Mouse (Mus musculus) ES-E14 (cell line): Measurements from ENCODE around the gene Aldh1b1. TPM values are rescaled to one million over a fixed set of nuclear protein-coding genes. Genes with fewer than 3 reads are reported as not detected.

Experiments used
- DNase-seq: peaks from one replicate; pipeline ENCODE4 v3.0.0-alpha.2; 2013; ENCODE audit warnings: low read depth, low spot score
- H3K27ac ChIP-seq: 2 replicates; pipeline ENCODE4 v1.5.1; 2012; ENCODE audit warnings: low read depth, mild to moderate bottlenecking, low read length, moderate library complexity, mixed read lengths; ENCODE audit not compliant: poor library complexity, insufficient read depth, severe bottlenecking
- H3K36me3 ChIP-seq: 2 replicates; pipeline ENCODE4 v1.6.1; 2012; ENCODE audit warnings: mild to moderate bottlenecking, low read length, moderate library complexity, mixed read lengths; ENCODE audit not compliant: control insufficient read depth, poor library complexity, insufficient read depth, severe bottlenecking
- H3K4me1 ChIP-seq, 2 experiments: fragments of 150-350 bp in 1 of 2; sonication (generic) in 1 of 2; 2 replicates each; pipeline ENCODE4 v1.6.1; 2012; ENCODE audit warnings: low read length in 2 of 2, mild to moderate bottlenecking in 1 of 2, mixed read lengths in 1 of 2; ENCODE audit not compliant: control insufficient read depth in 2 of 2, insufficient read depth in 2 of 2, poor library complexity in 1 of 2
- H3K4me3 ChIP-seq, 2 experiments: fragments of 150-350 bp in 1 of 2; sonication (generic) in 1 of 2; 2 replicates each; pipeline ENCODE4 v1.5.1; 2012; ENCODE audit warnings: low read length in 2 of 2, low read depth in 1 of 2, mild to moderate bottlenecking in 1 of 2, mixed read lengths in 1 of 2; ENCODE audit not compliant: insufficient read depth in 1 of 2, poor library complexity in 1 of 2, severe bottlenecking in 1 of 2
- H3K9ac ChIP-seq: 2 replicates; pipeline ENCODE4 v1.6.1; 2012; ENCODE audit warnings: low read depth, mild to moderate bottlenecking, low read length, mixed read lengths; ENCODE audit not compliant: poor library complexity, insufficient read depth, severe bottlenecking
- H3K9me3 ChIP-seq: fragments of 150-350 bp; sonication (generic); 2 replicates; pipeline ENCODE4 v1.6.1; 2012; ENCODE audit warnings: low read depth, mild to moderate bottlenecking, low read length; ENCODE audit not compliant: control insufficient read depth, insufficient read depth
- CHD2 ChIP-seq: IDR thresholded peaks from 2 replicates; pipeline ENCODE4 v1.6.1; 2014; ENCODE audit warnings: mild to moderate bottlenecking, low read depth, low read length, inconsistent platforms
- HCFC1 ChIP-seq: IDR thresholded peaks from 2 replicates; pipeline ENCODE4 v1.6.1; 2012; ENCODE audit warnings: low read length, inconsistent platforms, borderline replicate concordance; ENCODE audit not compliant: insufficient read depth
- MAFK ChIP-seq: IDR thresholded peaks from 2 replicates; pipeline ENCODE4 v1.6.1; 2014; ENCODE audit warnings: mild to moderate bottlenecking, low read depth, low read length, inconsistent platforms; ENCODE audit not compliant: insufficient read depth
- ZC3H11A ChIP-seq: IDR thresholded peaks from 2 replicates; pipeline ENCODE4 v1.6.1; 2012; ENCODE audit warnings: low read depth, mild to moderate bottlenecking, inconsistent platforms, low read length, borderline replicate concordance
- ZNF384 ChIP-seq: IDR thresholded peaks from 2 replicates; pipeline ENCODE4 v1.6.1; 2012; ENCODE audit warnings: low read depth, low read length, inconsistent platforms
- in situ Hi-C, 2 experiments: fragments of 600-800 bp; cut with MboI; formaldehyde crosslinking; loops; one replicate each; pipeline ENCODE4 v1.15.1; 2025; ENCODE audit warnings: low sequenced_read_pairs in 2 of 2, inconsistent platforms in 1 of 2; ENCODE audit not compliant: unreplicated experiment in 2 of 2
- total RNA-seq: library from RNA; depleted of rRNA; stranded (reverse); fragments of 300-350 nt; gene quantifications from 2 replicates; pipeline ENCODE4 v1.2.3, GENCODE M21; 2012

Aldh1b1 gene
- total RNA-seq, 1 experiment, result 3.6 TPM

DNA sequence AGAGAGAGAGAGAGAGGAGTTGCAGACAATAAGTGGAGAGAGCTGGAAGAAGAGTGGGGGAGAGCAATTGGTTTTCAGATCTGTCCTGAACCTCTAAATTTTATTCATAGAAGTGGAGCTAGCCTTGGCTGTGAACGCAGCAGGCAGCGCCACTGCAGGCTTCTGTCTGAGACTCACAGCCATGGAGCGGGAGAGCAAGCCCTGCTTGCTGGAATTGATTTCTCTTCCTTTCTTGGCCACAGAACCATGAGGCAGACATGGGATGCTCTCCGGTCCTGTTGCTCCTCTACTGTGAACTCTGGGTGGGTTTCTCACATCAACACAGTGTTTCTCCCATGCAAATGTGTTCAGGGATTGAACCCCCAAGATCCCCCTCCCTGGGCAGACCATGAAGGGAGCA lies 44.7 kb upstream of the Aldh1b1 start:
- Histone ChIP-seq H3K36me3 (no peaks in the 10 kb centered on the region), H3K4me1 (peaks cover 0 to 16% of the 10 kb centered on the region in 2 experiments; a peak in 2 of 4 replicates), H3K27ac (no peak overlapping the region), H3K9ac (no peak overlapping the region), H3K9me3 (no peaks in the 10 kb centered on the region), H3K4me3 (no peak overlapping the region)
- TF ChIP-seq MAFK, result no peak
- no peak for TF ChIP-seq CHD2
- no peak for TF ChIP-seq ZNF384
- TF ChIP-seq HCFC1, result no peak
- TF ChIP-seq ZC3H11A, result no peak
- no peak for DNase-seq
- in situ Hi-C loops, result no loop called here

- no peak for DNase-seq
- H3K9me3 ChIP-seq, result no peaks in the 10 kb centered on the region
- in situ Hi-C loops, result no loop called here
- H3K9ac ChIP-seq, result no peak overlapping the region
- no peak for TF ChIP-seq ZC3H11A
- no peak for TF ChIP-seq CHD2
- no peak for TF ChIP-seq ZNF384
- no peak for TF ChIP-seq MAFK
- peaks cover 0 to 24% of the 10 kb centered on the region in 2 experiments; a peak in 2 of 4 replicates for H3K4me1 ChIP-seq
- H3K36me3 ChIP-seq, result no peaks in the 10 kb centered on the region
- H3K27ac ChIP-seq, result no peak overlapping the region
- H3K4me3 ChIP-seq, result no peak overlapping the region
Measured at GRCm38 (mm10) chr4:45755097-45755496, 43.7 kb upstream of the Aldh1b1 start.

DNA sequence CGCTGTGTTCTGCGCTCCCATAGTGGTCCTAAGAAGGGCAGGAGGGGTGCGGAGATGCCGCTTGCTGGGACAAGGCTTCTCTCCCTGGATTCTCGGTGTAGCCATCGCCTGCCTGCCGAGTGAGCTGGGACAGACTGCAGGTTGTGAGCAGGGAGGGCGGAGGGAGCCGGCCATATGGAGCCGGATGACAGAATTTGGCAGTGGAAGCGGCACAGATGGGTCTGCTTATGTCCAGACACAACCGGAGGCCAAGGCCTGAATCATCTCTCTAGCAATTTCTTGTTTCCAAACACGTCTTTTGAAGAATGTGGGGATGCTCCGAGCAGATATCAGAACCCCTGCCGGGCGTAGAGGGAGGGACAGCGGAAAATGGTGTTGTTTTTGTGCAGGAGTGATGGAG lies 42.9 kb upstream of the Aldh1b1 start:
- no peak overlapping the region for H3K4me3 ChIP-seq
- no peak overlapping the region for H3K9ac ChIP-seq
- no peak for DNase-seq
- H3K9me3 ChIP-seq, result no peaks in the 10 kb centered on the region
- H3K27ac ChIP-seq, result no peak overlapping the region
- TF ChIP-seq HCFC1 (no peak), ZC3H11A (no peak), MAFK (no peak), CHD2 (no peak), ZNF384 (no peak)
- H3K36me3 ChIP-seq, result no peaks in the 10 kb centered on the region
- peaks cover 0 to 24% of the 10 kb centered on the region in 2 experiments; a peak in 2 of 4 replicates for H3K4me1 ChIP-seq
- in situ Hi-C loops, result no loop called here

- Histone ChIP-seq H3K4me1 (peaks cover 2 to 29% of the 10 kb centered on the region in 2 experiments; a peak in 2 of 4 replicates), H3K27ac (no peak overlapping the region), H3K4me3 (no peak overlapping the region), H3K9me3 (no peaks in the 10 kb centered on the region), H3K36me3 (no peaks in the 10 kb centered on the region), H3K9ac (no peak overlapping the region)
- in situ Hi-C loops, result no loop called here
- no peak for TF ChIP-seq CHD2
- no peak for TF ChIP-seq ZNF384
- no peak for TF ChIP-seq HCFC1
- no peak for TF ChIP-seq ZC3H11A
- TF ChIP-seq MAFK, result no peak
- DNase-seq, result no peak
Measured at GRCm38 (mm10) chr4:45757941-45758340, 40.9 kb upstream of the Aldh1b1 start.

GRCm38 (mm10) chr4:45759411-45759810 lies 39.4 kb upstream of the Aldh1b1 start:
- no peak for TF ChIP-seq HCFC1
- no peak for TF ChIP-seq ZC3H11A
- TF ChIP-seq MAFK, result no peak
- no peak for TF ChIP-seq ZNF384
- no peak for TF ChIP-seq CHD2
- no peak for DNase-seq
- H3K27ac ChIP-seq, result no peak overlapping the region
- peaks cover 6 to 40% of the 10 kb centered on the region in 2 experiments for H3K4me1 ChIP-seq
- H3K4me3 ChIP-seq, result no peak overlapping the region
- no peak overlapping the region for H3K9ac ChIP-seq
- H3K9me3 ChIP-seq, result no peaks in the 10 kb centered on the region
- no peaks in the 10 kb centered on the region for H3K36me3 ChIP-seq
- in situ Hi-C loops, result no loop called here
